Comparison of ENCODE assay signal across 9 mouse cellular contexts in genomic region chr1:173741656-173742055, GRCm38 (mm10). TPM values are rescaled to one million over a fixed set of nuclear protein-coding genes. Genes with fewer than 3 reads are reported as not detected.
DNase-seq lines count a peak whose midpoint lies in the region; ATAC-seq lines count a peak whose summit lies in the region.
"Had no signal": no experiment of that assay in that cellular context is flagged by ENCODE, and none has a peak within 500 bp of the region (broad histone marks: within the 10 kb centered on the region; RNA-seq: fewer than 3 reads in every experiment).

Ifi207 (minus strand) TSS chr1:173741747.

- peak; percentile 85 for ATAC-seq in monocyte, adult 5-6 weeks (replicated peaks; ENCODE audit: insufficient number of reproducible peaks, low FRiP score, low TSS enrichment, poor library complexity, severe bottlenecking)
- ATAC-seq in activated CD4-positive, CD25-positive, alpha-beta regulatory T cell, adult 4 months: no peak

- DNase-seq in gastrocnemius, adult 18-20 months (ENCODE audit: low spot score): peak; percentile 73
- no peak for DNase-seq in gastrocnemius, postnatal 10 days
- DNase-seq in lung, adult 18-20 months: peak; percentile 8 to 21
- DNase-seq in lung, postnatal 10 days: no peak
- peak; percentile 1 for DNase-seq in gonadal fat pad, adult 2 months (ENCODE audit: low read depth)
- no peak for DNase-seq in cerebellum, adult 11-12 months

RNA-seq across cellular contexts. Expression of gene Ifi207, which starts in this region (rescaled TPM):
- total RNA-seq in gastrocnemius, adult 18-20 months (2021): 1 to 10 TPM; 3.7 to 6.6 TPM
- total RNA-seq in gastrocnemius, postnatal 10 days (2021): 1 to 10 TPM; 1.6 to 2.6 TPM
- 11.6 and 12.2 TPM in 2 replicates for polyA plus RNA-seq in gonadal fat pad, adult 2 months (2012; rRNA removed)
- total RNA-seq in monocyte, adult 5-6 weeks (2017): 27.5 to 53.9 TPM (median 45.4 TPM) in 3 replicates
- polyA plus RNA-seq in activated CD4-positive, CD25-positive, alpha-beta regulatory T cell, adult 4 months (2017; shearing (Covaris generic)): under 1 TPM; 0.13 to 0.27 TPM
- total RNA-seq: MEL had no signal

Comparison
In these comparisons a context has a peak if more than half of its experiments do, and no peak if none do; other contexts are left out.
1. DNase-seq: peak in gastrocnemius, adult 18-20 months (single experiment), lung, adult 18-20 months (2 of 2) and gonadal fat pad, adult 2 months (single experiment); none in gastrocnemius, postnatal 10 days (single experiment), lung, postnatal 10 days (single experiment) and cerebellum, adult 11-12 months (single experiment).